Mouse (Mus musculus): ENCODE measurements around the gene Wee2. TPM values are rescaled to one million over a fixed set of nuclear protein-coding genes. Genes with fewer than 3 reads are reported as not detected.

Gene Wee2
- polyA plus RNA-seq, 1 experiment from 2014 or later = not detected

DNA sequence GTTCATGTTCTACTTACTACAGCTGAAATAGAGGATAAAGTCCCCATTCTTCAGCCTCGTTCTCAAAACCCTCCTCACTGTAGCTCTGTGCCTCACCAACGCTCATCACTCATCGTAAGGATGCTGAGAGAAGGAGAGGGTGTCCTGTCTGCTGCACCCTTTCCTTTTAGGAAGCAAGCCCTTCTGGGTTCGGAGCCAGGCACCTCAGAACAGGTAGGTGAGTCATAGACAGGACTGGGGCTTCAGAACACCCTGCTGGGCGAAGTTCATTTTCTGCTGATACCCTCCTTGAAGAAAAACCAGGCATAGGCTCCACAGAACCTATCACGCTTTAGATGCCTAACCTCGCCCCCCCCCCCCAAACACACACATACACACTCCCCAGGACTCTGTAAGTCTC lies 11.4 kb upstream of the Wee2 start:
- H3K27me3 ChIP-seq = no peaks in the 10 kb centered on the region
- H3K27ac ChIP-seq = no peak overlapping the region
- no peak for ATAC-seq (ENCODE audit: low FRiP score)
- WGBS = 88% methylated on average over 7 of the region's 7 CpGs
- no peaks in the 10 kb centered on the region for H3K9me3 ChIP-seq (replicated peaks)
- no peaks in the 10 kb centered on the region for H3K36me3 ChIP-seq
- H3K4me1 ChIP-seq = peaks cover 6% of the 10 kb centered on the region; the same call in 1 of the 2 replicates
- H3K4me3 ChIP-seq = no peak overlapping the region
- no peak overlapping the region for H3K9ac ChIP-seq
- no peak overlapping the region for H3K4me2 ChIP-seq (replicated peaks)

GRCm38 (mm10) chr6:40428696-40429095 lies 10.2 kb upstream of the Wee2 start:
- peaks cover 8% of the 10 kb centered on the region; the same call in 1 of the 2 replicates for H3K4me1 ChIP-seq
- no peak overlapping the region for H3K4me3 ChIP-seq
- WGBS = 76% methylated on average over 3 of the region's 3 CpGs
- H3K27ac ChIP-seq = no peak overlapping the region
- H3K4me2 ChIP-seq (replicated peaks) = no peak overlapping the region
- no peak for ATAC-seq (ENCODE audit: low FRiP score)
- H3K9ac ChIP-seq = no peak overlapping the region
- no peaks in the 10 kb centered on the region for H3K36me3 ChIP-seq
- H3K27me3 ChIP-seq = no peaks in the 10 kb centered on the region
- no peaks in the 10 kb centered on the region for H3K9me3 ChIP-seq (replicated peaks)

GRCm38 (mm10) chr6:40429521-40429931 lies 9.4 kb upstream of the Wee2 start:
- no peak overlapping the region for H3K27ac ChIP-seq
- H3K4me1 ChIP-seq = peaks cover 13% of the 10 kb centered on the region
- H3K4me2 ChIP-seq (replicated peaks) = no peak overlapping the region
- H3K4me3 ChIP-seq = no peak overlapping the region
- WGBS = 79% methylated on average over 4 of the region's 4 CpGs
- no peaks in the 10 kb centered on the region for H3K9me3 ChIP-seq (replicated peaks)
- no peak overlapping the region for H3K9ac ChIP-seq
- no peaks in the 10 kb centered on the region for H3K36me3 ChIP-seq
- no peaks in the 10 kb centered on the region for H3K27me3 ChIP-seq
- no peak for ATAC-seq (ENCODE audit: low FRiP score)

- WGBS = 89% methylated on average over 3 of the region's 3 CpGs
Measured at GRCm38 (mm10) chr6:40430251-40430650, 8.6 kb upstream of the Wee2 start.

GRCm38 (mm10) chr6:40430878-40431277 lies 8.0 kb upstream of the Wee2 start:
- WGBS = 91% methylated on average over 3 of the region's 3 CpGs
- H3K36me3 ChIP-seq = no peaks in the 10 kb centered on the region
- no peak overlapping the region for H3K4me3 ChIP-seq
- no peak for ATAC-seq (ENCODE audit: low FRiP score)
- no peak overlapping the region for H3K27ac ChIP-seq
- H3K4me1 ChIP-seq = peaks cover 18% of the 10 kb centered on the region
- H3K9me3 ChIP-seq (replicated peaks) = no peaks in the 10 kb centered on the region
- no peaks in the 10 kb centered on the region for H3K27me3 ChIP-seq
- no peak overlapping the region for H3K4me2 ChIP-seq (replicated peaks)
- H3K9ac ChIP-seq = no peak overlapping the region

More at GRCm38 (mm10) chr6:40430251-40430650, 8.6 kb upstream of the Wee2 start:
- Histone ChIP-seq H3K4me1 (peaks cover 18% of the 10 kb centered on the region), H3K9me3 (replicated peaks) (no peaks in the 10 kb centered on the region), H3K9ac (no peak overlapping the region), H3K27ac (no peak overlapping the region), H3K4me2 (replicated peaks) (no peak overlapping the region), H3K27me3 (no peaks in the 10 kb centered on the region), H3K36me3 (no peaks in the 10 kb centered on the region), H3K4me3 (no peak overlapping the region)
- no peak for ATAC-seq (ENCODE audit: low FRiP score)

GRCm38 (mm10) chr6:40431356-40431755 lies 7.5 kb upstream of the Wee2 start:
- Histone ChIP-seq H3K4me3 (no peak overlapping the region), H3K9ac (no peak overlapping the region), H3K36me3 (no peaks in the 10 kb centered on the region), H3K9me3 (replicated peaks) (no peaks in the 10 kb centered on the region), H3K27me3 (no peaks in the 10 kb centered on the region), H3K27ac (no peak overlapping the region), H3K4me1 (peaks cover 18% of the 10 kb centered on the region), H3K4me2 (replicated peaks) (no peak overlapping the region)
- no peak for ATAC-seq (ENCODE audit: low FRiP score)
- 57% methylated on average over 4 of the region's 4 CpGs for WGBS

- Histone ChIP-seq H3K4me3 (no peak overlapping the region), H3K4me2 (replicated peaks) (no peak overlapping the region), H3K4me1 (peaks cover 18% of the 10 kb centered on the region), H3K9ac (no peak overlapping the region), H3K27me3 (no peaks in the 10 kb centered on the region; the same call in 1 of the 2 replicates), H3K9me3 (replicated peaks) (no peaks in the 10 kb centered on the region), H3K27ac (no peak overlapping the region), H3K36me3 (no peaks in the 10 kb centered on the region)
- ATAC-seq (ENCODE audit: low FRiP score) = no peak
Measured at GRCm38 (mm10) chr6:40431812-40432211, 7.1 kb upstream of the Wee2 start.

DNA sequence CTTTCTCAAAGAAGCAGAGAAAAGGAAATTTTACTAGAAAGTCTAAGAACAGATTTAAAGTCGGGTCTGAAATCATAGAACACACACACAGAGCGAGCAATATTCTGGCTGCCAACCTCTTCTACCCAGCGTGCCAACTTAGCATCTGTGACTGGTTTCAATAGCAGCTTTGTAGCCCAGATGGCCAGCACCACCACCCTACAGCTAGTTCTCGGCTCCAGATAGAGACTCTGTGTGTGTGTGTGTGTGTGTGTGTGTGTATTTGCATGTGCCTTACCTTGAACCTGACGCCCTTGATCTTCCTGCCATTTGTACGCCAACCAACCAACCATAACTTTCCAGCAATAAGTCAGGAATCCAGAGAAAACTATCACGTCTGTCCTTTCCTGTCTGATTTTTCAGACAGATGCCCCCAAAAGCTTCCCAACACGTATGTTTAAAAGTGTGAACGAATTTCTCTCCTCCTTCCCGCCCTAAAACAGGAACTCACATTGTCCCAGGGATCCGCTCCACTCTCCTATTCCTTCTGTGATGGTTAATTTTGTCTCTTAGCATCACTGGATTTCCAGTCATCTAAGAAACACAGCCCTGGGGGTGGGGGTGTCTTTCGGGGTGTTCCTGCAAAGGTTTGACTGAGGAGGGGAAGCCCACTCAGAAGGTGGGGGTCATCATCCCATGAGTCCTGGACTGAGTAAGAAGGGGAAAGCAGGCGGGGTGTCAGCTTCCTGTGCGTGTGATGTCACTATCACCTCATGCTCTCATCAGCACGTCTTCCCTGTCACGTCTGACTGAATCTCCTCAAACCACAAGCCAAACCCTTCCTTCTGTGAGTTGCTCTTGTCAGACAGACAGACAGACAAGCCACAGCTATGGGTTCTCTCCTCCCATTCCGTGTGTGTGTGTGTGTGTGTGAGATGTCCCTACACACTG lies 6.3 kb upstream of the Wee2 start:
- Histone ChIP-seq H3K36me3 (no peaks in the 10 kb centered on the region), H3K9me3 (replicated peaks) (no peaks in the 10 kb centered on the region), H3K4me1 (peaks cover 18% of the 10 kb centered on the region), H3K27ac (no peak overlapping the region), H3K4me2 (replicated peaks) (no peak overlapping the region), H3K27me3 (peaks cover 4% of the 10 kb centered on the region; the same call in 1 of the 2 replicates), H3K9ac (no peak overlapping the region), H3K4me3 (no peak overlapping the region)
- ATAC-seq (ENCODE audit: low FRiP score) = no peak
- WGBS = 90% methylated on average over 17 of the region's 17 CpGs

- peak overlapping the region; percentile 86 for H3K9ac ChIP-seq
- H3K27ac ChIP-seq = peak overlapping the region; percentile 86; the same call in 1 of the 2 replicates
- H3K9me3 ChIP-seq (replicated peaks) = no peaks in the 10 kb centered on the region
- ATAC-seq (ENCODE audit: low FRiP score) = no peak
- 4% methylated on average over 7 of the region's 7 CpGs for WGBS
- peak overlapping the region; percentile 81 for H3K4me2 ChIP-seq (replicated peaks)
- peaks cover 17% of the 10 kb centered on the region for H3K4me1 ChIP-seq
- H3K36me3 ChIP-seq = no peaks in the 10 kb centered on the region
- H3K27me3 ChIP-seq = peaks cover 7% of the 10 kb centered on the region; the same call in 1 of the 2 replicates
- H3K4me3 ChIP-seq = peak overlapping the region; percentile 86
Measured at GRCm38 (mm10) chr6:40434697-40435096, 4.2 kb upstream of the Wee2 start.

DNA sequence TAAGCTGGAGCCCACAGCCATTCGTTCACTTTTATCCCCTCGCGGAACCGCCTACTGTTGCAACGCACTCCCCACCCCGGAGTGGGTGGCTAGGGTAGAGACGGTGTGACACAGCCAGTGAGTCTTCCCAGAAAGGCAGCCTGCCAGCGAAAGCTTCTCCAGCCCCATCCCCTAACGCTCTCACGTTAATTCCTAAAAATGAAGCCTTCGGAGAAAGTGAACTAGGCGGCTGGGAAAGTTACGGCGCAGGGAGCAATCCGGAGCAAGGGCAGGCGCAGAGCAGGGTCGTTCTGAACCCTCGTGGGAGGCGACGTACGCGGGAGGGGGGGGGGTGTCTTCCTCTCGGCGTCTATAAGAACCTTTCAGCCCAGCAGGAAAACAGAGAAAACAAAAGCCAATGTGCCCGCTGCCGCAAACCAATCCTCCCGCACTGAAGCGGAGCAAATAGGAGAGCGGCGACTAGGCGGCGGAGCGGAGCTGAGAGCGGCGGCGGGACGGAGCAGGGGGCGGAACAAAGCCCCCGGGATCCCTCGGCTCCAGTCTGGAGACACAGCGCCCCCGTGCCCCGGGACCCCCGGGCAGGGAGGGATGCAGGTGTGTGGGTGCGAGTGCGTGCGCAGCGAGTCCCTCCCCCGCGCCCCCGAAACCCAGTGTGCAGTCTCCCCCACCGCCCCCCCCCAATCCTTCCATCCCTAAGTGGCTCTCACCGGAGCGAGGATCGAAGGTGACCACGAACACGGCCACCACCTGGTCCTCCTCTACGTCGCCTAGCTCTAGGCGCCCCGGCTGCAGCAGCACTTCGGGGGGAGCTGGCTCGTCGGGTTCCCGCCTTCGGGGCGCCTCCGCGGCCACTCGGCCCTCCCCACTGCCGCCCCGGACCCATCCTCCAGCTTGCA lies 3.5 kb upstream of the Wee2 start:
- Histone ChIP-seq H3K4me1 (peaks cover 15% of the 10 kb centered on the region), H3K4me3 (peak overlapping the region; percentile 86), H3K9me3 (replicated peaks) (no peaks in the 10 kb centered on the region), H3K27ac (peak overlapping the region; percentile 86), H3K27me3 (peaks cover 10% of the 10 kb centered on the region), H3K36me3 (no peaks in the 10 kb centered on the region), H3K4me2 (replicated peaks) (peak overlapping the region; percentile 81), H3K9ac (peak overlapping the region; percentile 86)
- ATAC-seq (ENCODE audit: low FRiP score) = peak; percentile 81
- WGBS = under 1% methylated on average over 70 of the region's 72 CpGs

- peaks cover 15% of the 10 kb centered on the region for H3K4me1 ChIP-seq
- WGBS = under 1% methylated on average over 38 of the region's 38 CpGs
- peak within 1 kb of the TSS; percentile 81 for H3K4me2 ChIP-seq (replicated peaks)
- H3K4me3 ChIP-seq = peak within 1 kb of the TSS; percentile 86
- peaks cover 13% of the 10 kb centered on the region for H3K27me3 ChIP-seq
- H3K9ac ChIP-seq = peak within 1 kb of the TSS; percentile 86
- peak; percentile 91 for ATAC-seq (ENCODE audit: low FRiP score)
- no peaks in the 10 kb centered on the region for H3K9me3 ChIP-seq (replicated peaks)
- H3K27ac ChIP-seq = peak within 1 kb of the TSS; percentile 86
- no peaks in the 10 kb centered on the region for H3K36me3 ChIP-seq
Measured at GRCm38 (mm10) chr6:40436047-40436483, 2.8 kb upstream of the Wee2 start, which contains the start of gene E330009J07Rik. Gene E330009J07Rik (minus strand): TSS chr6:40436135.

- Histone ChIP-seq H3K9ac (no peak overlapping the region), H3K9me3 (replicated peaks) (no peaks in the 10 kb centered on the region), H3K4me2 (replicated peaks) (no peak overlapping the region), H3K27me3 (peaks cover 13% of the 10 kb centered on the region), H3K4me3 (no peak overlapping the region), H3K4me1 (peaks cover 3% of the 10 kb centered on the region), H3K36me3 (no peaks in the 10 kb centered on the region), H3K27ac (no peak overlapping the region)
- 51% methylated on average over 12 of the region's 12 CpGs for WGBS
- no peak for ATAC-seq (ENCODE audit: low FRiP score)
Measured at GRCm38 (mm10) chr6:40439731-40440130, 843 bp downstream of the Wee2 start.
